Mouse (Mus musculus): ENCODE data around the gene Slc25a51.

- TF ChIP-seq EP300 (IDR thresholded peaks at IDR 0.05; ENCODE audit: low read depth), result no peak
- TF ChIP-seq CTCF (IDR thresholded peaks at IDR 0.05; ENCODE audit: low read depth), result no peak
These were observed at the start of gene Slc25a51 for GRCm38 (mm10) chr4:45408427-45409132.
